ENCODE assay signal across 34 mouse cellular contexts in genomic region chr1:135891424-135892216, GRCm38 (mm10). TPM values are rescaled to one million over a fixed set of nuclear protein-coding genes. Genes with fewer than 3 reads are reported as not detected.
DNase-seq lines count a peak whose midpoint lies in the region; ATAC-seq and TF ChIP-seq lines count a peak whose summit lies in the region.
"Had no signal": no experiment of that assay in that cellular context is flagged by ENCODE, and none has a peak within 500 bp of the region (broad histone marks: within the 10 kb centered on the region; RNA-seq: fewer than 3 reads in every experiment).

No protein-coding gene starts in this region.

- H3K27me3 ChIP-seq in embryonic facial prominence, embryonic 15.5 days: no peaks in the 10 kb centered on the region
- H3K27me3 ChIP-seq in stomach, postnatal 0 days (ENCODE audit: control insufficient read depth, insufficient read depth, low read length): no peaks in the 10 kb centered on the region
- no peaks in the 10 kb centered on the region for H3K27me3 ChIP-seq in kidney, embryonic 14.5 days (ENCODE audit: control insufficient read depth, insufficient read depth, low read length)
- H3K27me3 ChIP-seq: forebrain, embryonic 13.5 days; hindbrain, embryonic 15.5 days; limb, embryonic 13.5 days; midbrain, embryonic 13.5 days; neural tube, embryonic 13.5 days had no signal

- WGBS in embryonic facial prominence, embryonic 15.5 days: 57% methylated on average over 11 of the region's 11 CpGs
- WGBS in stomach, postnatal 0 days: 53% methylated on average over 11 of the region's 11 CpGs
- WGBS in kidney, embryonic 14.5 days: 77% methylated on average over 11 of the region's 11 CpGs

- no peak overlapping the region for H3K4me3 ChIP-seq in embryonic facial prominence, embryonic 15.5 days (replicated peaks)
- H3K4me3 ChIP-seq in stomach, postnatal 0 days (ENCODE audit: low read depth, low read length): no peak overlapping the region
- no peak overlapping the region for H3K4me3 ChIP-seq in kidney, embryonic 14.5 days (ENCODE audit: low read length)
- H3K4me3 ChIP-seq: forebrain, embryonic 13.5 days; heart, embryonic 12.5 days; hindbrain, embryonic 10.5 days; hindbrain, embryonic 15.5 days; kidney, embryonic 15.5 days; limb, embryonic 13.5 days; liver, embryonic 12.5 days; midbrain, embryonic 13.5 days; neural tube, embryonic 13.5 days had no signal

- H3K27ac ChIP-seq in embryonic facial prominence, embryonic 15.5 days (replicated peaks): peak overlapping the region; percentile 72
- H3K27ac ChIP-seq in stomach, postnatal 0 days (replicated peaks): peak overlapping the region; percentile 58; the same call in 1 of the 2 replicates
- no peak overlapping the region for H3K27ac ChIP-seq in kidney, embryonic 14.5 days (ENCODE audit: low read depth, low read length)
- H3K27ac ChIP-seq: forebrain, embryonic 13.5 days; hindbrain, embryonic 10.5 days; hindbrain, embryonic 15.5 days; kidney, embryonic 15.5 days; limb, embryonic 13.5 days; liver, embryonic 12.5 days; macrophage; midbrain, embryonic 13.5 days; neural tube, embryonic 13.5 days had no signal

- intact Hi-C loops in left cerebral cortex, postnatal 4 days (cut with DNase I): no loop called here

- no peak overlapping the region for H3K9ac ChIP-seq in embryonic facial prominence, embryonic 15.5 days
- no peak overlapping the region for H3K9ac ChIP-seq in stomach, postnatal 0 days (ENCODE audit: low read length)
- H3K9ac ChIP-seq in kidney, embryonic 14.5 days (ENCODE audit: low read depth, low read length): no peak overlapping the region
- H3K9ac ChIP-seq: forebrain, embryonic 13.5 days; heart, embryonic 12.5 days; hindbrain, embryonic 15.5 days; kidney, embryonic 15.5 days; limb, embryonic 13.5 days; liver, embryonic 12.5 days; liver, postnatal 0 days; midbrain, embryonic 13.5 days; neural tube, embryonic 13.5 days had no signal

- H3K4me2 ChIP-seq in embryonic facial prominence, embryonic 15.5 days (replicated peaks): no peak overlapping the region
- no peak overlapping the region for H3K4me2 ChIP-seq in stomach, postnatal 0 days (replicated peaks; ENCODE audit: low read depth)
- no peak overlapping the region for H3K4me2 ChIP-seq in kidney, embryonic 14.5 days (replicated peaks; ENCODE audit: low read depth, low read length)
- H3K4me2 ChIP-seq: forebrain, embryonic 13.5 days; heart, embryonic 12.5 days; hindbrain, embryonic 15.5 days; kidney, embryonic 15.5 days; limb, embryonic 13.5 days; liver, embryonic 12.5 days; midbrain, embryonic 13.5 days; neural tube, embryonic 13.5 days had no signal

- DNase-seq in left cerebral cortex, adult 18-20 months (ENCODE audit: low spot score in 2 of 2): peak; percentile 16 to 50
- no peak for DNase-seq in left cerebral cortex, postnatal 4 days
- DNase-seq in right cerebral cortex, adult 18-20 months: peak; percentile 43
- no peak for DNase-seq in right cerebral cortex, postnatal 4 days
- no peak for DNase-seq in stomach, postnatal 0 days (ENCODE audit: low spot score)
- DNase-seq: adrenal gland, adult 2 months; cerebellum, adult 8-10 months; embryo, embryonic 11 days; gastrocnemius, postnatal 25 days; heart, adult 18-20 months; kidney, adult 11 months; kidney, postnatal 25 days; liver, postnatal 0 days; lung, postnatal 10 days; thymus, adult 18-20 months; thymus, postnatal 25 days had no signal

- H3K4me1 ChIP-seq in embryonic facial prominence, embryonic 15.5 days: 0 out of 2 replicates have a peak, but pooled peaks cover 14% of the 10 kb centered on the region
- 0 out of 2 replicates have a peak, but pooled peaks cover 2% of the 10 kb centered on the region for H3K4me1 ChIP-seq in stomach, postnatal 0 days (replicated peaks; ENCODE audit: control insufficient read depth, insufficient read depth)
- H3K4me1 ChIP-seq in kidney, embryonic 14.5 days (ENCODE audit: control insufficient read depth, insufficient read depth, low read length): no peaks in the 10 kb centered on the region
- H3K4me1 ChIP-seq: forebrain, embryonic 13.5 days; heart, embryonic 12.5 days; hindbrain, embryonic 15.5 days; kidney, embryonic 15.5 days; limb, embryonic 13.5 days; liver, embryonic 12.5 days; midbrain, embryonic 13.5 days; neural tube, embryonic 13.5 days had no signal

- no peaks in the 10 kb centered on the region for H3K9me3 ChIP-seq in embryonic facial prominence, embryonic 15.5 days (replicated peaks)
- H3K9me3 ChIP-seq in stomach, postnatal 0 days (ENCODE audit: control insufficient read depth, low read length): no peaks in the 10 kb centered on the region
- no peaks in the 10 kb centered on the region for H3K9me3 ChIP-seq in kidney, embryonic 14.5 days (ENCODE audit: control insufficient read depth, low read length)
- H3K9me3 ChIP-seq: forebrain, embryonic 13.5 days; heart, embryonic 12.5 days; hindbrain, embryonic 10.5 days; hindbrain, embryonic 15.5 days; kidney, embryonic 15.5 days; limb, embryonic 13.5 days; liver, embryonic 12.5 days; midbrain, embryonic 13.5 days; neural tube, embryonic 13.5 days had no signal

- TF ChIP-seq CTCF in stomach, postnatal 0 days (IDR thresholded peaks at IDR 0.05; ENCODE audit: low read depth): no peak

- TF ChIP-seq EP300 in stomach, postnatal 0 days (optimal IDR thresholded peaks at IDR 0.05): no peak

- ATAC-seq in embryonic facial prominence, embryonic 15.5 days (ENCODE audit: insufficient number of reproducible peaks, low FRiP score, low TSS enrichment, low read depth): peak; percentile 45; the same call in 1 of the 2 replicates
- peak; percentile 25; the same call in 1 of the 2 replicates for ATAC-seq in stomach, postnatal 0 days (ENCODE audit: low FRiP score, low TSS enrichment)
- ATAC-seq in kidney, embryonic 14.5 days (ENCODE audit: low FRiP score, low TSS enrichment): no peak
- ATAC-seq: activated CD4-positive, CD25-positive, alpha-beta regulatory T cell, adult 4 months; forebrain, embryonic 13.5 days; inflammation-experienced regulatory T-cells, adult 6 months; liver, embryonic 12.5 days; liver, postnatal 0 days; midbrain, embryonic 13.5 days had no signal

- no peaks in the 10 kb centered on the region for H3K36me3 ChIP-seq in embryonic facial prominence, embryonic 15.5 days
- no peaks in the 10 kb centered on the region for H3K36me3 ChIP-seq in stomach, postnatal 0 days (ENCODE audit: control insufficient read depth, insufficient read depth, low read length)
- H3K36me3 ChIP-seq in kidney, embryonic 14.5 days (ENCODE audit: control insufficient read depth, insufficient read depth, low read length): no peaks in the 10 kb centered on the region
- H3K36me3 ChIP-seq: heart, embryonic 12.5 days; hindbrain, embryonic 10.5 days; hindbrain, embryonic 15.5 days; kidney, embryonic 15.5 days; limb, embryonic 13.5 days; liver, embryonic 12.5 days; midbrain, embryonic 13.5 days; neural tube, embryonic 13.5 days had no signal

RNA-seq across cellular contexts. Expression of gene Pkp1, which starts 27.4 kb away (rescaled TPM):
- total RNA-seq in left cerebral cortex, adult 18-20 months (2021): under 1 TPM in 1 of 2 experiments, not detected in 1; 0.09 TPM
- under 1 TPM in 1 of 2 experiments, not detected in 1; 0.18 TPM for total RNA-seq in left cerebral cortex, postnatal 4 days (2021)
- 67.2 and 67.5 TPM in 2 replicates for polyA plus RNA-seq in embryonic facial prominence, embryonic 15.5 days (2015; fragmentation: Nextera tagmentation; extraction: Ambion mirVana)
- polyA plus RNA-seq in stomach, postnatal 0 days (2015; fragmentation: Nextera tagmentation; extraction: Ambion mirVana): 29.8 and 34.2 TPM in 2 replicates
- 0.10 TPM in 1 of 2 replicates, not detected in the other for polyA plus RNA-seq in kidney, embryonic 14.5 days (2014; fragmentation: Nextera tagmentation; extraction: Ambion mirVana)
- total RNA-seq: adrenal gland, adult 2 months; adrenal gland, postnatal 4 days; CH12.LX; heart, adult 18-20 months; layer of hippocampus, adult 18-20 months; megakaryocyte-erythroid progenitor cell, adult 5-6 weeks had no signal
- polyA plus RNA-seq: activated CD4-positive, CD25-positive, alpha-beta regulatory T cell, adult 4 months; adrenal gland, adult 2 months; forebrain, embryonic 13.5 days; inflammation-experienced regulatory T-cells, adult 6 months; liver, embryonic 12.5 days; macrophage; midbrain, embryonic 13.5 days had no signal

RNA-seq across cellular contexts. Expression of gene Tnnt2, which starts 55.5 kb away (rescaled TPM):
- 10 to 100 TPM; 13.0 to 13.2 TPM for total RNA-seq in left cerebral cortex, adult 18-20 months (2021)
- total RNA-seq in left cerebral cortex, postnatal 4 days (2021): under 1 TPM; 0.62 to 0.85 TPM
- 151 and 208 TPM in 2 replicates for polyA plus RNA-seq in embryonic facial prominence, embryonic 15.5 days (2015; fragmentation: Nextera tagmentation; extraction: Ambion mirVana)
- 36.4 and 39.9 TPM in 2 replicates for polyA plus RNA-seq in stomach, postnatal 0 days (2015; fragmentation: Nextera tagmentation; extraction: Ambion mirVana)
- 2.0 and 2.3 TPM in 2 replicates for polyA plus RNA-seq in kidney, embryonic 14.5 days (2014; fragmentation: Nextera tagmentation; extraction: Ambion mirVana)
- total RNA-seq: megakaryocyte-erythroid progenitor cell, adult 5-6 weeks had no signal
- polyA plus RNA-seq: macrophage had no signal

Comparison
In these comparisons a context has a peak if more than half of its experiments do, and no peak if none do; other contexts are left out.
1. DNase-seq: peak in left cerebral cortex, adult 18-20 months (2 of 2) and right cerebral cortex, adult 18-20 months (single experiment); none in left cerebral cortex, postnatal 4 days (single experiment), right cerebral cortex, postnatal 4 days (single experiment) and stomach, postnatal 0 days (single experiment).
2. RNA of gene Pkp1, which starts 27.4 kb away (polyA plus RNA-seq): 67.2 to 67.5 TPM in embryonic facial prominence, embryonic 15.5 days and 29.8 to 34.2 TPM in stomach, postnatal 0 days; 0.10 TPM in kidney, embryonic 14.5 days; every median in the first group is over 10 times any median in the second.
3. RNA of gene Tnnt2, which starts 55.5 kb away (polyA plus RNA-seq): 151 to 208 TPM in embryonic facial prominence, embryonic 15.5 days and 36.4 to 39.9 TPM in stomach, postnatal 0 days; 2.0 to 2.3 TPM in kidney, embryonic 14.5 days; every median in the first group is over 10 times any median in the second.